Mouse (Mus musculus): Measurements from ENCODE around the gene Cdca4. TPM values are rescaled to one million over a fixed set of nuclear protein-coding genes. Genes with fewer than 3 reads are reported as not detected.
A peak's percentile ranks its signal among the peaks of the same experiment; 100 is the strongest.

The Cdca4 gene
- 28.8 and 35.5 TPM in 2 replicates for total RNA-seq (2015; ENCODE audit: low replicate concordance)
- 22.1 and 29.7 TPM in 2 replicates for total RNA-seq (2017; ENCODE audit: low replicate concordance)

DNA sequence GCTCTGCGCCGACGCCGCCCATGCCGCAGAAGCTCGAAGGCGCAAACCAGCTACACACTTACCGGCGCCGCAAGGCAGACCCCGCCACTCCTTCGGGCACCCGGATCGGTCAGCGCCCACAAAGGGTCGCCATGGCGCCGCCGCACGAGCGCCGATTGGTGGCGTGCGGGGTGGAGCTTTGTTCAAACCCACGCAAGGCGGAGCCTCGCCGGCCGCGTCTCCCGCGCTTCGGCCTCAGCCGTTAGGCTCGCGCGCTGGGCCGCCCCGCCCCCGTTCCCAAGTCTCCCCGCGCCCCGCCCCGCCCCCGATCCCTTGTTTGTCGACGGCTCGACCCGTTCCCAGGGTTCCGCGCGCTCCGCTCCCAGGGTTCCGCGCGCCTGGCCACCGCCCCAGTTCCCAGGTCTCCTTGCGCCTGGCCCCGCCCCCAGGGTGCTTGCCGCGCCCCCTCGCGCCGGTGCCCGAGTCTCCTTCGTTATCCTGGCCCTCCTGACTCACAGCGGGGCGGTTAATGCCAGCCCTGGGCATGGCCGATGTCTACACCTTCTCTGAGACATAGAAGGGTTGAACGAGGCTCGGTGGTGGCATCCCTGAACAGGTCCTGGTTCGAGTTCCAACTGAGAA is at the start of gene Cdca4:
Gene Cdca4 (minus strand): TSS at position 180 of the 621 bp plus-strand sequence.
- ATAC-seq (replicated peaks; ENCODE audit: low FRiP score, poor library complexity, severe bottlenecking) = peak; percentile 91

- no peak for ATAC-seq (replicated peaks; ENCODE audit: low FRiP score, poor library complexity, severe bottlenecking)
These were observed 48.4 kb upstream of the Cdca4 start for GRCm38 (mm10) chr12:112877607-112878020.

DNA sequence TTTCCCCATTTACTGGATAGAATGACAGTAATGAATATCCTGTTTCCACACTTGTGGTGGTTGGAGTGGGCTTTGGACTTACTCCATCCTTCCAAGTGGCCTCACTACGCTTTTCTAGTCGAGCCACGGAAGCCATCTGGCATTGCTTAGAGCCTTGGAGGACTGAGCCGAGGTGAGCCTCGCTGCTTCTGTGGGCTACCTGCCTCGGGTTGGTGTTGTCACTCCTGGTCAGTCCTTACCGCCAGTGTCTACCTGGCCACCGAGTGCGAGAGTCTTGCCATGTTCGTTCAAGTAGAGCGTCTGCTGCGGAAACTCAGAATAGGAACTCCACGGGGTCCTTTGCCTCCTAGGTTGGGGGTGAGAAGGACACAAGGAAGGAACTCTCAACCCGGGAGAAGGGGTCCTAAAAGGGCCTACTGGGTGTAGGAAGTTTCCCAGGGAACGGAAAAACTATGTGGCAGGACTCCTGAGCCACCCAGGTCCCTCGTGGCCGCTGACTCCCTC is 47.9 kb upstream of the Cdca4 start:
- no peak for ATAC-seq (replicated peaks; ENCODE audit: low FRiP score, poor library complexity, severe bottlenecking)

DNA sequence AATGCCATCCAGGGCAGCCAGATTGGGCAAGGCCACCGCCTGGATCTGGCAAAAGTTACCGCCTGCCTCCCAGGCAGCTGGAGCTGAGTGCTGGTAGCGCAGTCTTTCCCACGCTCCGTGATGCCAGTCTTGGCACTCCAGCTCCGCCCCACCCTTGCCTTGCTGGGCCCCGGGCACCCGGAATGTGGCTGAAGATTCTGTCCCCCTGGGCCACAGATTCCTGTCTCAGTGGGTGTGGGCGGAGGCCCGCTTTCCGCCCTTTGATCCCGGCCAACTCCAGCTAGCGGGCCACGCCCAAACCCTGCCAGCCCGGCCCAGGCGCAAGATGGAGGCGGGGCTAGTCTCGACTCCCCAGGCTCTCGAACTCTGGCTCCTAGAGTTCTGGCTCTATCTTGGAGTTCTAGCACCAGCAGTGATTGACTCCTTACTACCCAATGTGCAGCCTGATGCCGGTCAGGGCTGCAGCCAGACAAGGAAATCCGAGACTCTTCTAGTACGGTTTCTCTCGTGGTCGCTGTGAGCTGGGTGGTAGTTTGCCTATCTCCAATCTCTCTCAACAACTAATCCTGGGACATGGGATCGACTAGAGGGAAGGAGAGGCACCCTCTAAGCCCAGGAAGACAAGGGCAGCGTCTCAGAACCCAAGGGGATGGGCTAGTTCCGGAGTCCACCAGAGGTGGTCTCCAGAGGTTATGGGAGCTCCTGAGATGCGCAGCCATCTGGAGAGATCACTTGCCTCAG is 47.3 kb upstream of the Cdca4 start:
- peak; percentile 52; the same call in 1 of the 2 replicates for ATAC-seq (replicated peaks; ENCODE audit: low FRiP score, poor library complexity, severe bottlenecking)

- ATAC-seq (replicated peaks; ENCODE audit: low FRiP score, poor library complexity, severe bottlenecking) = peak; percentile 56; the same call in 1 of the 2 replicates
These were observed 46.2 kb upstream of the Cdca4 start for GRCm38 (mm10) chr12:112875225-112876013.

DNA sequence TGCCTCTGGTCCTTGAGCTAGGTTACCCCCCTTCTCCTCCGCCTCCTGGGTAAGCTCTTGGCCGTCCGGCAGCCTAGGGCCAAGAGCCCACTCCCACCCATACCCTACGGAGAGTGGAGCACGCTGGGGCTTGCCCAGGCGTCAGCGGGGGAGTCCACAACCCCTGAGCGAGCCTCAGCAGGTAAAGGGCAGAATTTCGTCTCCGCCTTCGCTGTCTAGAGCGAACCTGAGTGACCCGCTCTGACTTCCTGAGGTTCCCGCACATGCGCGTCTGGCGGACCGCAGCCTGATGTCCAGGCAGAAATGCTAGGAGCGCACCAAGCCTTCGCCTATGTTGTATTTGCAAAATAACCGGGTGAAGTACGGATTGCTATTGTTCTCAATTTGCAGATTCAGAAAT is 45.0 kb upstream of the Cdca4 start:
- ATAC-seq (replicated peaks; ENCODE audit: low FRiP score, poor library complexity, severe bottlenecking) = no peak

GRCm38 (mm10) chr12:112873452-112874190 is 44.4 kb upstream of the Cdca4 start:
- peak; percentile 62; the same call in 1 of the 2 replicates for ATAC-seq (replicated peaks; ENCODE audit: low FRiP score, poor library complexity, severe bottlenecking)

GRCm38 (mm10) chr12:112872991-112873390 is 43.8 kb upstream of the Cdca4 start:
- no peak for ATAC-seq (replicated peaks; ENCODE audit: low FRiP score, poor library complexity, severe bottlenecking)

DNA sequence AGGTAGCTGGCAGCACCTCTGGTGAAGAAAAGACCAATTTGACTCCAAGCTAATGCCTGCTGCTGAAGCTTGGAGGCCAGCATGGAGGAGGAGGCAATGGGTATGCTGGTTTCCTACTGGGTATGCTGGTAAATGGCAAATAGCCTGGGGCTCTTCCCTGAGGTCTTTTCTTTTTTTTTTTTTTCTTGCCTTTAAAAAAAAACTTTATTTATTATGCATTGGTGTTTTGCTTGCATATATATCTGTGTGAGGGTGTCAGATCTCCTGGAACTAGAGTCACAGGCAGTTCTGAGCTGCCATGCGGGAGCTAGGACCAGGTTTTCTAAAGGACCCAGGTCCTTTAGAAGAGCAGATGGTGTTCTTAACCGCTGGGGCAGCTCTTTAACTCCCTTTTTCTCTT is 42.0 kb upstream of the Cdca4 start:
- no peak for ATAC-seq (replicated peaks; ENCODE audit: low FRiP score, poor library complexity, severe bottlenecking)

DNA sequence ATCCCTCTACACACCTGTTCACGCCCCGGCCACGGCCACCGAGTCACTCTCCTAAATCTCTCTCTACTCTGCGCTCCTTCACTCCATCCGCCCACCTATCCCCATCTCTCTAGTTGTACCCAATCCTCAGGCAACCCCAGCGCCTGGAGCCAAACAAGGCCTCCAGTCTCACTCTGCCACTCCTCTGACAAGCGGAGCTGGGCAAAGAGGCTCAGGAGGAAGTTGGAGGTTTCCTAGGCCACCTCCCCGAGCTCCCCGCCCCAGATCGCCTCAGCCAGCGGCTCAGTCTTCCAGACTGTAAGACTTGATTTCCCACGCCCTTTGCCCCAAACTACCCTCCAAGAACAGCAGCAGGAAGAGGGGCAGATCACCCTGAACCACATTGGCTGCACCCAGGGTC is 41.6 kb upstream of the Cdca4 start:
- no peak for ATAC-seq (replicated peaks; ENCODE audit: low FRiP score, poor library complexity, severe bottlenecking)

- ATAC-seq (replicated peaks; ENCODE audit: low FRiP score, poor library complexity, severe bottlenecking) = no peak
These were observed 40.6 kb upstream of the Cdca4 start for GRCm38 (mm10) chr12:112869783-112870204.

GRCm38 (mm10) chr12:112868178-112869087 is 39.2 kb upstream of the Cdca4 start, which contains the start of gene Gpr132:
TSS of gene Gpr132 (minus strand) at chr12:112868228.
- no peak for ATAC-seq (replicated peaks; ENCODE audit: low FRiP score, poor library complexity, severe bottlenecking)

DNA sequence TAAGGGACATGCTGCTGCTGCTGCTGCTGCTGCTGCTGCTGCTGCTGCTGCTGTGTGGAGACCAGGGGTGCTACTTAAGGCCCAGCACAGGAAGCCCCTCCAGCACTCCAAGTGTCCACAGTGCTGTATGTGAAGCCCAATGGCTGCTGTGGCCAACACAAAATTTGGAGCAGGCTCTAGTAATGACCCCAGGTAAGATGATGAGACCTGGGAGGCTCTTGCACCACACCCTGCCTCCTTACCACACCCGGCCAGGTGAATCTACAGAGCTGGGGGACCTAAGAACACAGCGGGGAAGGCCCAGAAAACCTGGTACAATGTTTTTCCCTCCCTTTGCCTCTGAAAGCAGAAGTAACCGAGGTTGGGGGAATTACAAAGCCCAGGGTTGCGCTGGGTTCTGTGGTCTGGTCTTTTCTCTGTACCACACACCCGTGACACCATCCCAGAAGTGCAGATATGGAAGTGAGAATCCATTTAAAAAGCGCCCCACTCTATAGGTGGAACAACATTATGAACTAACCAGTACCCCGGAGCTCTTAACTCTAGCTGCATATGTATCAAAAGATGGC is 38.0 kb upstream of the Cdca4 start:
- ATAC-seq (replicated peaks; ENCODE audit: low FRiP score, poor library complexity, severe bottlenecking) = no peak

- ATAC-seq (replicated peaks; ENCODE audit: low FRiP score, poor library complexity, severe bottlenecking) = no peak
These were observed 37.4 kb upstream of the Cdca4 start for GRCm38 (mm10) chr12:112866467-112867080.

GRCm38 (mm10) chr12:112864804-112865203 is 35.6 kb upstream of the Cdca4 start:
- ATAC-seq (replicated peaks; ENCODE audit: low FRiP score, poor library complexity, severe bottlenecking) = no peak

DNA sequence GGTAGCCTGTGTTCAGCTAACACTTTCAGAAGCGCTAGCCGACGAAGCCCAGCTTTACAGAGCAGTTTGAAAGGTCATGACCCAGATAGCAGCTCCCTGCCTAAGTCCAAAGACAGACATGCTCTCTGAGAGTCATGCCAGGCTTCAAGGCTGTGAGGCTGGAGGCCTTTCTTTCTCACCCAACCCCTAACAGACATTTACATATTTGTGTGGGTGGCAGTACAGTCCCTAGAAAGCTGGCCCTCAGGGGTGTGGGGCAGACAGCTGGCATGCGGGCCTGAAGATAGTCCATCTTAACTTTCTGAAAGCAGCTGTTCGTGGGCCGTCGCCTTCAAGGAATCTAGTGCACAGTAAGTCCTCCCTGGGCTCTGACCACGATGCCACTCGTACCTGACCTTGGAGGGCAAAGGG is 32.7 kb upstream of the Cdca4 start:
- ATAC-seq (replicated peaks; ENCODE audit: low FRiP score, poor library complexity, severe bottlenecking) = no peak

GRCm38 (mm10) chr12:112860765-112861164 is 31.5 kb upstream of the Cdca4 start:
- ATAC-seq (replicated peaks; ENCODE audit: low FRiP score, poor library complexity, severe bottlenecking) = no peak

DNA sequence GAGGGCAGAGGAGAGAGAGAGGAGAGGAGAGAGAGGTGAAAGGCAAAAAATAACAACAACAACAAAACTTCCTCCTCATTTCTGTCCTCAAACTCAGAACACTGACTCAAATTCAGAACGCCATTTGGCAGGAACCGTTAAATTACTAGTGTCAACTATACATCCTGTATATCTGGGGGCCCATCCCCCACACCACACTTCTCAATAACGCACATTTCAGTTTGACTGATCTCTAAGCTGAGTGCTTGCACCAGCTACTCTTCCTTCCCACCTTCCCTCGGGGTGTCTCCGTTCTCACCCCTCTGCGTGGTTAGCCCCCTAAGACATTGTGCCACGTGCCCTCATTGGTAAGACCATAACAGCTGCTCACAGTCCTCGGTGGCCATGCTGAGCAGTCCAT is 30.7 kb upstream of the Cdca4 start:
- ATAC-seq (replicated peaks; ENCODE audit: low FRiP score, poor library complexity, severe bottlenecking) = no peak

All from erythroblast, adult 5-6 weeks (primary cell).